Mouse (Mus musculus) neural tube, embryonic 13.5 days (tissue): ENCODE data around the gene Btbd9. TPM values are rescaled to one million over a fixed set of nuclear protein-coding genes. Genes with fewer than 3 reads are reported as not detected.
A peak's percentile ranks its signal among the peaks of the same experiment; 100 is the strongest.

Source experiments
- ATAC-seq: fragments of 200-750 bp; cut with Nextera tagmentation; 2 replicates; pipeline ENCODE4 v1.8.0; 2017; ENCODE audit warnings: low read depth, mild to moderate bottlenecking, moderate TSS enrichment, moderate library complexity
- H3K27ac ChIP-seq: fragments of 300-500 bp; sonication (generic); replicated peaks from 2 replicates; pipeline ENCODE4 v1.5.1; 2015; ENCODE audit warnings: moderate library complexity, mild to moderate bottlenecking, inconsistent platforms
- H3K27me3 ChIP-seq: fragments of 300-500 bp; sonication (generic); 2 replicates; pipeline ENCODE4 v1.6.1; 2015; ENCODE audit warnings: mild to moderate bottlenecking, inconsistent platforms
- H3K36me3 ChIP-seq: fragments of 300-500 bp; sonication (generic); 2 replicates; pipeline ENCODE4 v1.6.1; 2015; ENCODE audit warnings: mild to moderate bottlenecking, inconsistent platforms
- H3K4me1 ChIP-seq: fragments of 300-500 bp; sonication (generic); replicated peaks from 2 replicates; pipeline ENCODE4 v1.6.1; 2015; ENCODE audit warnings: inconsistent platforms
- H3K4me2 ChIP-seq: fragments of 300-500 bp; sonication (generic); 2 replicates; pipeline ENCODE4 v1.6.1; 2015; ENCODE audit warnings: inconsistent platforms, mild to moderate bottlenecking, moderate library complexity
- H3K4me3 ChIP-seq: fragments of 300-500 bp; sonication (generic); 2 replicates; pipeline ENCODE4 v1.5.1; 2015; ENCODE audit warnings: mild to moderate bottlenecking, inconsistent platforms
- H3K9ac ChIP-seq: fragments of 300-500 bp; sonication (generic); 2 replicates; pipeline ENCODE4 v1.6.1; 2015; ENCODE audit warnings: moderate library complexity, mild to moderate bottlenecking, inconsistent platforms
- H3K9me3 ChIP-seq: fragments of 300-500 bp; sonication (generic); 2 replicates; pipeline ENCODE4 v1.6.1; 2016; ENCODE audit warnings: inconsistent platforms
- WGBS: fragments of 180-500 bp; shearing (Covaris S2); methylation state at CpG from one replicate; pipeline ENCODE4 v1.1.7; 2015; 5-methylcytosine and 5-hydroxymethylcytosine counted together
- polyA plus RNA-seq: library from polyadenylated mRNA; unstranded; fragments of >200 nt; fragmentation: Nextera tagmentation; extraction: Ambion mirVana; gene quantifications from 2 replicates; pipeline ENCODE4 v1.2.1, GENCODE M21; 2015

The Btbd9 gene
- polyA plus RNA-seq, 1 experiment from 2014 or later: 122 TPM

- no peaks in the 10 kb centered on the region for H3K36me3 ChIP-seq
- no peaks in the 10 kb centered on the region for H3K27me3 ChIP-seq
- no peak for ATAC-seq
- no peak overlapping the region for H3K27ac ChIP-seq
- no peaks in the 10 kb centered on the region for H3K9me3 ChIP-seq
- WGBS: 92% methylated on average over 5 of the region's 5 CpGs
- peaks cover 17% of the 10 kb centered on the region for H3K4me1 ChIP-seq
- H3K4me2 ChIP-seq: no peak overlapping the region
- no peak overlapping the region for H3K9ac ChIP-seq
- H3K4me3 ChIP-seq: no peak overlapping the region
Measured at GRCm38 (mm10) chr17:30354381-30354780, 221.9 kb downstream of the Btbd9 start.

- Histone ChIP-seq H3K4me1 (peaks cover 58% of the 10 kb centered on the region), H3K36me3 (no peaks in the 10 kb centered on the region), H3K9me3 (no peaks in the 10 kb centered on the region), H3K27me3 (no peaks in the 10 kb centered on the region), H3K27ac (peak overlapping the region; percentile 79), H3K4me3 (no peak overlapping the region), H3K9ac (no peak overlapping the region), H3K4me2 (no peak overlapping the region)
- WGBS: 68% methylated on average over 2 of the region's 2 CpGs
- no peak for ATAC-seq
Measured at GRCm38 (mm10) chr17:30348031-30348430, 228.3 kb downstream of the Btbd9 start.

GRCm38 (mm10) chr17:30347101-30347613 is 229.1 kb downstream of the Btbd9 start:
- Histone ChIP-seq H3K4me2 (peak overlapping the region; percentile 20), H3K4me1 (peaks cover 58% of the 10 kb centered on the region)

GRCm38 (mm10) chr17:30345008-30345407 is 231.3 kb downstream of the Btbd9 start:
- 86% methylated on average over 3 of the region's 3 CpGs for WGBS
- Histone ChIP-seq H3K4me3 (no peak overlapping the region), H3K27me3 (no peaks in the 10 kb centered on the region), H3K9ac (no peak overlapping the region), H3K27ac (no peak overlapping the region), H3K4me1 (peaks cover 60% of the 10 kb centered on the region), H3K36me3 (no peaks in the 10 kb centered on the region), H3K9me3 (no peaks in the 10 kb centered on the region), H3K4me2 (no peak overlapping the region)
- ATAC-seq: no peak

More at GRCm38 (mm10) chr17:30347101-30347613, 229.1 kb downstream of the Btbd9 start:
- H3K27ac ChIP-seq: peak overlapping the region; percentile 79
- no peaks in the 10 kb centered on the region for H3K9me3 ChIP-seq
- no peaks in the 10 kb centered on the region for H3K27me3 ChIP-seq
- H3K36me3 ChIP-seq: no peaks in the 10 kb centered on the region
- peak; percentile 81 for ATAC-seq
- WGBS: 3% methylated on average over 10 of the region's 10 CpGs
- no peak overlapping the region for H3K4me3 ChIP-seq
- peak overlapping the region; percentile 52 for H3K9ac ChIP-seq

GRCm38 (mm10) chr17:30343701-30344473 is 232.4 kb downstream of the Btbd9 start:
- no peaks in the 10 kb centered on the region for H3K27me3 ChIP-seq
- ATAC-seq: no peak
- H3K27ac ChIP-seq: no peak overlapping the region
- H3K4me2 ChIP-seq: no peak overlapping the region
- H3K4me1 ChIP-seq: peaks cover 55% of the 10 kb centered on the region
- H3K9ac ChIP-seq: no peak overlapping the region
- H3K4me3 ChIP-seq: no peak overlapping the region
- no peaks in the 10 kb centered on the region for H3K9me3 ChIP-seq
- WGBS: 74% methylated on average over 9 of the region's 9 CpGs
- no peaks in the 10 kb centered on the region for H3K36me3 ChIP-seq

GRCm38 (mm10) chr17:30341556-30341955 is 234.7 kb downstream of the Btbd9 start:
- Histone ChIP-seq H3K4me3 (no peak overlapping the region), H3K9me3 (no peaks in the 10 kb centered on the region), H3K4me1 (peaks cover 42% of the 10 kb centered on the region), H3K4me2 (no peak overlapping the region), H3K36me3 (no peaks in the 10 kb centered on the region), H3K27me3 (no peaks in the 10 kb centered on the region), H3K27ac (no peak overlapping the region), H3K9ac (no peak overlapping the region)
- WGBS: 74% methylated on average over 6 of the region's 6 CpGs
- ATAC-seq: no peak

GRCm38 (mm10) chr17:30340495-30341126 is 235.7 kb downstream of the Btbd9 start:
- Histone ChIP-seq H3K4me3 (no peak overlapping the region), H3K9me3 (no peaks in the 10 kb centered on the region), H3K36me3 (no peaks in the 10 kb centered on the region), H3K4me1 (peaks cover 45% of the 10 kb centered on the region), H3K4me2 (no peak overlapping the region), H3K9ac (no peak overlapping the region), H3K27me3 (no peaks in the 10 kb centered on the region), H3K27ac (peak overlapping the region; percentile 70)
- WGBS: 34% methylated on average over 13 of the region's 13 CpGs
- ATAC-seq: peak; percentile 82

GRCm38 (mm10) chr17:30339317-30339716 is 237.0 kb downstream of the Btbd9 start:
- ATAC-seq: no peak
- H3K36me3 ChIP-seq: no peaks in the 10 kb centered on the region
- H3K9ac ChIP-seq: no peak overlapping the region
- 94% methylated on average over 5 of the region's 5 CpGs for WGBS
- no peaks in the 10 kb centered on the region for H3K27me3 ChIP-seq
- no peak overlapping the region for H3K4me2 ChIP-seq
- H3K4me3 ChIP-seq: no peak overlapping the region
- H3K27ac ChIP-seq: no peak overlapping the region
- no peaks in the 10 kb centered on the region for H3K9me3 ChIP-seq
- H3K4me1 ChIP-seq: peaks cover 35% of the 10 kb centered on the region

GRCm38 (mm10) chr17:30336816-30337215 is 239.5 kb downstream of the Btbd9 start:
- Histone ChIP-seq H3K9ac (no peak overlapping the region), H3K4me3 (no peak overlapping the region), H3K27ac (no peak overlapping the region), H3K4me1 (peaks cover 27% of the 10 kb centered on the region), H3K4me2 (no peak overlapping the region), H3K27me3 (no peaks in the 10 kb centered on the region), H3K9me3 (no peaks in the 10 kb centered on the region), H3K36me3 (no peaks in the 10 kb centered on the region)
- no peak for ATAC-seq
- WGBS: 51% methylated on average over 7 of the region's 7 CpGs

GRCm38 (mm10) chr17:30336280-30336679 is 240.0 kb downstream of the Btbd9 start:
- Histone ChIP-seq H3K4me2 (no peak overlapping the region), H3K4me3 (no peak overlapping the region), H3K9me3 (no peaks in the 10 kb centered on the region), H3K4me1 (peaks cover 23% of the 10 kb centered on the region), H3K36me3 (no peaks in the 10 kb centered on the region), H3K27me3 (no peaks in the 10 kb centered on the region), H3K27ac (no peak overlapping the region), H3K9ac (no peak overlapping the region)
- WGBS: 50% methylated on average over 5 of the region's 5 CpGs
- no peak for ATAC-seq

- Histone ChIP-seq H3K27ac (no peak overlapping the region), H3K4me2 (no peak overlapping the region), H3K9me3 (no peaks in the 10 kb centered on the region), H3K4me3 (no peak overlapping the region), H3K9ac (no peak overlapping the region), H3K36me3 (no peaks in the 10 kb centered on the region), H3K27me3 (no peaks in the 10 kb centered on the region), H3K4me1 (peaks cover 19% of the 10 kb centered on the region)
- 49% methylated on average over 8 of the region's 8 CpGs for WGBS
- ATAC-seq: no peak
Measured at GRCm38 (mm10) chr17:30335746-30336145, 240.5 kb downstream of the Btbd9 start.

GRCm38 (mm10) chr17:30334257-30334656 is 242.0 kb downstream of the Btbd9 start:
- H3K9ac ChIP-seq: no peak overlapping the region
- no peaks in the 10 kb centered on the region for H3K36me3 ChIP-seq
- no peaks in the 10 kb centered on the region for H3K27me3 ChIP-seq
- H3K9me3 ChIP-seq: no peaks in the 10 kb centered on the region
- H3K4me1 ChIP-seq: peaks cover 14% of the 10 kb centered on the region
- 76% methylated on average over 6 of the region's 6 CpGs for WGBS
- H3K27ac ChIP-seq: no peak overlapping the region
- no peak overlapping the region for H3K4me3 ChIP-seq
- no peak overlapping the region for H3K4me2 ChIP-seq
- ATAC-seq: no peak
